Mouse (Mus musculus) neural tube, embryonic 11.5 days (tissue): Measurements from ENCODE around the gene Milr1. TPM values are rescaled to one million over a fixed set of nuclear protein-coding genes. Genes with fewer than 3 reads are reported as not detected.

Experiments used
- ATAC-seq: fragments of 200-750 bp; cut with Nextera tagmentation; 2 replicates; pipeline ENCODE4 v1.8.0; 2017; ENCODE audit warnings: moderate number of reproducible peaks, mild to moderate bottlenecking, moderate TSS enrichment, moderate library complexity; ENCODE audit not compliant: insufficient read depth, low FRiP score, low TSS enrichment
- DNase-seq: peaks from one replicate; pipeline ENCODE4 v3.0.0-alpha.2; 2015; ENCODE audit warnings: low spot score
- H3K27ac ChIP-seq: fragments of 300-500 bp; sonication (generic); 2 replicates; pipeline ENCODE4 v1.5.1; 2014; ENCODE audit warnings: low read depth, mild to moderate bottlenecking, low read length
- H3K27me3 ChIP-seq: fragments of 300-500 bp; sonication (generic); 2 replicates; pipeline ENCODE4 v1.6.1; 2014; ENCODE audit warnings: mild to moderate bottlenecking, low read length, mixed read lengths; ENCODE audit not compliant: control insufficient read depth, insufficient read depth
- H3K36me3 ChIP-seq: fragments of 300-500 bp; sonication (generic); 2 replicates; pipeline ENCODE4 v1.6.1; 2014; ENCODE audit warnings: mild to moderate bottlenecking, low read length, moderate library complexity, mixed read lengths; ENCODE audit not compliant: control insufficient read depth, insufficient read depth
- H3K4me1 ChIP-seq: fragments of 300-500 bp; sonication (generic); 2 replicates; pipeline ENCODE4 v1.6.1; 2014; ENCODE audit warnings: low read length, mixed read lengths; ENCODE audit not compliant: control insufficient read depth, insufficient read depth
- H3K4me2 ChIP-seq: fragments of 300-500 bp; sonication (generic); 2 replicates; pipeline ENCODE4 v1.6.1; 2014; ENCODE audit warnings: low read depth, mild to moderate bottlenecking, moderate library complexity
- H3K4me3 ChIP-seq: fragments of 300-500 bp; sonication (generic); 2 replicates; pipeline ENCODE4 v1.5.1; 2014; ENCODE audit warnings: low read depth, low read length
- H3K9ac ChIP-seq: fragments of 300-500 bp; sonication (generic); 2 replicates; pipeline ENCODE4 v1.6.1; 2014; ENCODE audit warnings: mild to moderate bottlenecking, low read length
- H3K9me3 ChIP-seq: fragments of 300-500 bp; sonication (generic); 2 replicates; pipeline ENCODE4 v1.6.1; 2016; ENCODE audit warnings: low read length; ENCODE audit not compliant: control insufficient read depth
- WGBS: fragments of 180-500 bp; shearing (Covaris S2); extraction: QIAGEN DNeasy Blood & Tissue Kit; methylation state at CpG from one replicate; pipeline ENCODE4 v1.1.7; 2014; 5-methylcytosine and 5-hydroxymethylcytosine counted together
- polyA plus RNA-seq: library from polyadenylated mRNA; unstranded; fragments of >200 nt; fragmentation: Nextera tagmentation; extraction: Ambion mirVana; gene quantifications from 2 replicates; pipeline ENCODE4 v1.2.1, GENCODE M21; 2014

Milr1 gene
- polyA plus RNA-seq, 1 experiment from 2014 or later: 0.61 TPM

DNA sequence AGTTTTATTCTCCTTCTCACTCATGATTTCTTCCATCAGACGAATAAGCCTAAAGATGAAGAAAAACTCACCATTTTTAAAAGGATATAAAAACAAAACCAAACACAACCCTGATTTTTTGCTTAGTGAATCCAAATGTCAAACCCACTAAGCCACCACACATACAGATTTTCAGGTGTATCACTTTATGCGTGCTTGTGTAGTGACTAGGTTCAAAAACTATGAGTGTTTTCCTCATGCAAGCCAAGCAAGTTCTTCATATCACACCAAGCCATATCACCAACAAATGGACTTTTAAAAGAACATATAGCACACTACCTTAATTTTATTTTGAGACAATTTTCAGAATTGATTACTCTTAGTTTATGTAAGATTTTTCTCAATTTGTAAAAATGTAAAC is 33.5 kb downstream of the Milr1 start:
- no peaks in the 10 kb centered on the region for H3K27me3 ChIP-seq
- H3K4me2 ChIP-seq: no peak overlapping the region
- H3K9ac ChIP-seq: no peak overlapping the region
- no peak for DNase-seq
- peaks cover 13% of the 10 kb centered on the region for H3K36me3 ChIP-seq
- H3K4me1 ChIP-seq: peaks cover 8% of the 10 kb centered on the region
- H3K27ac ChIP-seq: no peak overlapping the region
- ATAC-seq: no peak
- 89% methylated on average over 2 of the region's 2 CpGs for WGBS
- no peak overlapping the region for H3K4me3 ChIP-seq
- no peaks in the 10 kb centered on the region for H3K9me3 ChIP-seq

DNA sequence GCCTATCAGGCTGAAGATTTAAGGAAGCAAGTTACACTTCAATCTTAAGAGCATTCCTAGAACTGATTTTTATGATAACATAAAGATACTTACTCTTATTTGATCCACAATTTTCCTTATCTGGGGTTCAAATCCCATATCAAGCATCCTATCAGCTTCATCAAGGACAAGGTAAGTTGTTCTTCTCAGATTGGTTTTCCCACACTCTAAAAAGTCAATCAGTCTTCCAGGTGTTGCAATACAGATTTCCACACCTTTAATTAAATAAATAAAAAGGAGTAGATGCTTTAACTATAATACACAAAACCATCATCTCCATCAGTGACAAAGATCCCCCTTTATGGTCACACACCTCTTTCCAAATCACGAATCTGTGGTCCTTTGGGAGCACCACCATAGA is 34.0 kb downstream of the Milr1 start:
- Histone ChIP-seq H3K27ac (no peak overlapping the region), H3K4me2 (no peak overlapping the region), H3K9ac (no peak overlapping the region), H3K4me1 (peaks cover 8% of the 10 kb centered on the region), H3K36me3 (peaks cover 13% of the 10 kb centered on the region), H3K4me3 (no peak overlapping the region), H3K27me3 (no peaks in the 10 kb centered on the region), H3K9me3 (no peaks in the 10 kb centered on the region)
- 79% methylated on average over 1 of the region's 1 CpGs for WGBS
- no peak for DNase-seq
- no peak for ATAC-seq

DNA sequence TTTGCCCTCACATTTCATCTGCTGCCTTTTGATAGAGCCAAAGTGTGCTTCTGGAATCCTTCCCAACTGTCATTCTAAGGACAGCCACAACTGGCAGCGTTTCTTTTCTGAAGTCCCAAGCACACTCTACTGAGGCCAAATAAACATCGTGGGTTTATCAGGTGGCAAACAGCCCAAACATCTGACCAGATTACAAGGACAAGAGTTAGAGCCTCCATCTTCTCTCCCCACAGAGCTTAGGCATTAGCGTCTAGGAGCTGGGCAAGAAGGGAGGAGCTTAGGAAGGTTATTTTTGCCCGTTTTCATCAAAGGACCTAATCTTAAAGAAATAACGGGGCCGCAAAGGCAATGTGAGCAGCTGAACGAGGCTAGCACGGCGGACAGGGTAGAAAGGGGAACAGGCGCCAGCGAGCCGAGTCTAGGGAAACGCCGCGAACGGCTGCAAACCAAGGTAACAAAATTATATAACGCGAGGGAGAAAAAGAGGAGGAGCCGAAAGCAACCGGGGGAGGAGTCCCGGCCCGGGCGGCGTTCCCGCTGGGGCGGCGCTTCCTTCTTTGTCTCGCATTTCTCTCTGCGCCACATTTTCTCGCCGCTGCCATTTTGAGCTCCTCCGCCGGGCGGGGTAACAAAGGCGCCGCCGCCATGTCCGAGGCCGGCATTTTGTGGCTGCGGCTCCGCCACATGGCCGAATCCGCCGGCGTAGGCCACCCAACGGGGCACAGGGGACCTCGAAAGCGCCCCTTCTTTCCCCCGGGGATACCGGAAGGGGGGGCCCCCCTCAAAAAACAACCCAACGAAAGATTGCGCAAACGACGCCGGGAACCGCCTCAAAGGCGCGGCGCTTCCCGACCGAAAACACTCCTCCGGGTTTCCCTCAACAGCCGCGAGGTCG is 36.4 kb downstream of the Milr1 start:
- DNase-seq (peak; percentile 85), ATAC-seq (no peak)
- under 1% methylated on average over 64 of the region's 65 CpGs for WGBS
- Histone ChIP-seq H3K27me3 (no peaks in the 10 kb centered on the region), H3K4me2 (peak overlapping the region; percentile 57), H3K9me3 (no peaks in the 10 kb centered on the region), H3K27ac (peak overlapping the region; percentile 97), H3K9ac (peak overlapping the region; percentile 100), H3K4me3 (peak overlapping the region; percentile 87), H3K36me3 (peaks cover 10% of the 10 kb centered on the region), H3K4me1 (peaks cover 8% of the 10 kb centered on the region)

DNA sequence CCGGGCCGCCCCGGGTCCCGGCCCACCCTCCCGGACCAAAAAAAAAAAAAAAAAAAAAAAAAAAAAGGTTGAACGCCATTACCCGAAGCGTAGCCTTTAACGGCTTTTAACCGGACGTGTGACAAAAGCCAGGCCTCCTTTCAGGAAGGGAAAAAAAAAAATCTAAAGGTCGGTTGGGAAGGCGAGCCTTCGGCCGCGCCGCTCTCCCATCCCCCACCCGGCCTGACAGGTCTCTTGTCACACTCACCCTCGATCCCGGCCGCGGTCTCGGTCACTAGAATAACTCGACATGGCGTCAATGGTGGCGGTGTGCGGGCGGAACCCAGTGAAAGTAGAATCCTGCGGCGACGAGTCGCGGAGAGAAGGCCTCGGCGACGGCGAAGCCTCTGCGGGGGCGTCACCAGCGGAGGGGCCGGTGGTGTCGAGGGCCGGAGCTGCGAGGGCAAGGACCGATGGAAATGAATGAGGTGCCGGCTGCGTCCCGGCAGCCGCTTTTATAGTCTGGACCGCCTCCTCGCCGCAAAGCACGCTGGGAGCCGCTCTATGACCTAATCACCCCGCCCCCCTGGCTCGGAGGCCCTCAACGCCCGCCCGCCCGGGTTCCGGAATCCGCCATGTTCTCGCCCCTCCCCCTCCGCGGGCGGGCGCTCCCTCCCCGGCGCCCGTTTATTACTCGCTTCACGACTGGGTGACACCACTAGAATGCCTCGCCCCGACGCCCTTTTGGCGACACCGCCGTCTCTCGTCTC is 37.2 kb downstream of the Milr1 start:
- Histone ChIP-seq H3K4me2 (peak overlapping the region; percentile 48; the same call in 1 of the 2 replicates), H3K27me3 (no peaks in the 10 kb centered on the region), H3K9ac (peak overlapping the region; percentile 100), H3K36me3 (peaks cover 5% of the 10 kb centered on the region), H3K27ac (peak overlapping the region; percentile 97), H3K4me3 (peak overlapping the region; percentile 87), H3K9me3 (no peaks in the 10 kb centered on the region), H3K4me1 (peaks cover 6% of the 10 kb centered on the region)
- peak; percentile 98 for DNase-seq
- WGBS: under 1% methylated on average over 68 of the region's 79 CpGs
- ATAC-seq: peak; percentile 78

DNA sequence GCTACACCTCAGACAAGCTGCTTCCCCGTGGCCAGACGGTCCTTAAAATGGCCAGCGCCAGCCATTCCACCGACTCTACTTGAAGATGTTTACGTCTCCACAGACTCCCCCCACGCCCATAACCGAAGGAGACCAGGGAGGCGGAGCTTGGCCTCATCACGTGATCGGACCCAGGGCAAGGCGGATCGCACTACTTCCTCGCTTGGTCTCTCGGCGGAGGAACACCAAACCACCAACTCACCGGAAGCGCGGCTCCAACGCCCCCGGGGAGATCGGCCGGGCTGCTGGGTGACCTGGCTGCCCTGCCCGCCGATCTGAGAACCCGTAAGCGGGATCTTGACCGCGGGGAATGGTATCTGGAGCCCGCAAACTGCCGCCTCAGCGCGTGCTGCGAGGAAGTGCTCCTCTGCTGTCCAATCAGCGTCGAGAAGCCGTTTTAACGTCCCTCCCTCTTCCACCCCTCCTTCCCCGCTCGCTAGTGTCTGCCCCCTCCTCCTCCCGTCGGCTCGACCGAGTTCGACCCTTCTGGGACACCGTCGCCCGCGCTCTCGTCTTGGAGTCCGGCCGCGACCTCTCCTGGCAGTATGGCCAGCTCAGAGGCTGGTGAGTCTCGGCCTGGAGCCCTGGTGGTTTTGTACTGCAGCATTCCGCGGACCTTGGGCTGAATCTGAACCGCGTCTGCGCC is 37.9 kb downstream of the Milr1 start, which contains the start of the genes Ddx5 and Cep95:
Ddx5 (minus strand) TSS at position 411 of the 685 bp plus-strand sequence.
Cep95 (plus strand) TSS at position 478 of the 685 bp plus-strand sequence.
- peak within 1 kb of the TSS; percentile 48 for H3K4me2 ChIP-seq
- DNase-seq (peak; percentile 98), ATAC-seq (peak; percentile 90)
- no peaks in the 10 kb centered on the region for H3K27me3 ChIP-seq
- peak within 1 kb of the TSS; percentile 100 for H3K9ac ChIP-seq
- H3K9me3 ChIP-seq: no peaks in the 10 kb centered on the region
- peak within 1 kb of the TSS; percentile 97 for H3K27ac ChIP-seq
- under 1% methylated on average over 58 of the region's 58 CpGs for WGBS
- peaks cover 3% of the 10 kb centered on the region for H3K36me3 ChIP-seq
- peaks cover 6% of the 10 kb centered on the region for H3K4me1 ChIP-seq
- peak within 1 kb of the TSS; percentile 87 for H3K4me3 ChIP-seq

DNA sequence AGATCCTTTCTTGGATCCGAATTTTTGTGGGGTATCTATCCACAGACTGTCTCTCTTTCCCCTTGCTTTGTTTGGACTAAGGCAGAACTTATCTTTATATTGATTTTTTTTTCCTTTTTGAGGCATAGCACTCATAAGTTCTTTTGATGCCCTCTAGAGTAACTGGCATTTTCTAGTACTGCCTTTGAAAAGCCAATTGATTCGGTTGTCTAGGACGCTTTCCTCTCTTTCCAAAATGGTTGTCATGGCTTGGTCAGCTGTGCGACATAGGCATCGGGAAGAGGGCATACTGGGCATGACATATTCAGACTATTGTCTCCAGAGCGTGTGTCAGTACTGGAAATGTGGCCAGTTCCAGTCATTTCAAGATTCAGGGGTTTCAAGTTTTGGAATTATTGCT is 38.6 kb downstream of the Milr1 start:
- peak overlapping the region; percentile 100 for H3K9ac ChIP-seq
- peak overlapping the region; percentile 48 for H3K4me2 ChIP-seq
- WGBS: under 1% methylated on average over 6 of the region's 6 CpGs
- ATAC-seq (no peak), DNase-seq (no peak)
- peak overlapping the region; percentile 97 for H3K27ac ChIP-seq
- H3K4me1 ChIP-seq: peaks cover 6% of the 10 kb centered on the region
- no peaks in the 10 kb centered on the region for H3K9me3 ChIP-seq
- peaks cover 3% of the 10 kb centered on the region; the same call in 1 of the 2 replicates for H3K36me3 ChIP-seq
- peak overlapping the region; percentile 87 for H3K4me3 ChIP-seq
- H3K27me3 ChIP-seq: no peaks in the 10 kb centered on the region

DNA sequence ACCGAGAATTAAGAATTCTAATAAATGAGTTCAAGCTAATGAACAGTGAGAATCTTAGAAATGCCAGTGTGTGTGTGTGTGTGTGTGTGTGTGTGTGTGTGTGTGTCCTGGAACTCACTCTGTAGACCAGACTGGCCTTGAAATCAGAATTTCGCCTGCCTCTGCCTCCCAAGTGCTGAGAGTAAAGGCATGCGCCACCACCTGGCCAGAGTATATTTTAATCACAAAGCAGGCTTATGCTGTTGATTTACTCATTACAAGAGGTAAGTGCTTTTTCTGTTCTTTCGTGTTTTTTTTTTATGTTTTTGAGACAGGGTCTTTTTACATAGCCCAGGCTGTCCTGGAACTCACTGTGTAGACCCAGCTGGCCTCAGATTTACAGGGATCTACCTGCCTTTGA is 42.8 kb downstream of the Milr1 start:
- 72% methylated on average over 4 of the region's 4 CpGs for WGBS

DNA sequence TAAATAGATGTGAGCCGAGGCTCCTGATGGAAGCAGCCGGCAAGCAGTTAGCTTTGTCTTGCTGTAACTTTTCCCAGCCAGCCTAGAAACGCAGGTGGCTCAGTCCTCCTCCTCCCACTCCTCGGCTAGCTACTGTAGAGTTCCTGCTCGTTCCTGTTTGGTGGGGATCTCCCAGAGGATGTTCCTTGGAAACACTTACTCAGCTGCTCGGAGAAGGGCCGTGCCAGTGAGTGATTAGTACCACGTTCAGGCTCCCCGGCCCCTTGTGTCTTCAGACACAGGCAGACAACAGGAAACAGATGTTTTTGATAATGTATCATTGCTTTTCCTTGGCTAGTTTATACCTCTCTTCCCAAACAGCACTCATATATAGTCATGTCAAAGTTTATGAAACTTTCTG is 44.7 kb downstream of the Milr1 start:
- 62% methylated on average over 9 of the region's 9 CpGs for WGBS
- H3K9ac ChIP-seq: no peak overlapping the region
- DNase-seq (no peak), ATAC-seq (no peak)
- no peak overlapping the region for H3K27ac ChIP-seq
- no peak overlapping the region for H3K4me2 ChIP-seq
- H3K36me3 ChIP-seq: peaks cover 23% of the 10 kb centered on the region
- no peaks in the 10 kb centered on the region for H3K9me3 ChIP-seq
- no peaks in the 10 kb centered on the region for H3K27me3 ChIP-seq
- H3K4me3 ChIP-seq: no peak overlapping the region
- H3K4me1 ChIP-seq: no peaks in the 10 kb centered on the region

More for the DNA sequence above, 42.8 kb downstream of the Milr1 start:
- Histone ChIP-seq H3K27me3 (no peaks in the 10 kb centered on the region), H3K4me3 (no peak overlapping the region), H3K4me2 (no peak overlapping the region), H3K9ac (no peak overlapping the region), H3K9me3 (no peaks in the 10 kb centered on the region), H3K4me1 (no peaks in the 10 kb centered on the region; the same call in 1 of the 2 replicates), H3K36me3 (peaks cover 12% of the 10 kb centered on the region), H3K27ac (no peak overlapping the region)
- DNase-seq (no peak), ATAC-seq (no peak)
